Mouse (Mus musculus): ENCODE measurements around the gene Snx8. TPM values are rescaled to one million over a fixed set of nuclear protein-coding genes. Genes with fewer than 3 reads are reported as not detected.
A peak's percentile ranks its signal among the peaks of the same experiment; 100 is the strongest.

Snx8 gene
- total RNA-seq, 4 experiments from 2014 or later, result 7.9 to 11.0 (median 8.9) TPM

DNA sequence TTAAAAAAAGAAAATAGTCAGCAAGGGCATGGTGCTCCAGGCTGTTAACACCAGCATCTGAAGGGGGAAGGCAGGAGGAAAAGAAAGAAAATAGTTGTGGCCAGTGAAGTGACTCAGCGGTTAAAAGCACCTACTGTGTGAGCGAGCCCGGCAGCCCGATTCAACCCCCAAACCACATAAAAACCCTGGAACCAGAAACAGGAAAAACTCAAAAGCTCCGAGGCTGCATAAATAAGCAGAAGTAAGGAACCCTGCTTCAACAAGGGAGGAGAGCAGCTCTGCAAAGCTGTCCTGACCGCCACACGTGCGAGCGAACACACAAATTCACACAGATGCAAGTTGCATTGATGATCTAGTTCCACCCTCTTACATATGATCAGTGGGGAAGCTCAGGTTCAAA is 39.2 kb downstream of the Snx8 start:
- DNase-seq (ENCODE audit: low spot score in 2 of 2), result no peak

DNA sequence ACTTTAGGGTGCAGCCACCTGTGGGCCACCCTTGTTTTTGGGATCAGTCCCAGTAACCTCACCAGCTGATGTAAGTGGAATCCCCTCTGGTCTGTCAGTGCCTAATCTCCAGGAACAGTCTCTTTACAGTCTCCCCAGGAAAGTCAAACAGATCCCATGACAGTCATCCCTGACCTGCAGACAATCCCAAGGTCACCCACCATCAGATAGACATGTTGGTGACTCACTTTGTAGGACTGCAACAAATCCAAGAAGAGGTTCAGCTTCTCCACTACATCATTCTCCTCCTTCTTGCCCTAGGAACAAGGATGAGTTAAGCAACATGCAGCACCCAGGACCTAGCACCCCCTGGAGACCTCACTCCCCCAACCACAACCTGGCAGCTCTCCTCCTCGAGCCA is 43.0 kb downstream of the Snx8 start:
- DNase-seq (ENCODE audit: low spot score in 2 of 2), result no peak

- no peak for DNase-seq (ENCODE audit: low spot score in 2 of 2)
Measured at GRCm38 (mm10) chr5:140345244-140345643, 43.8 kb downstream of the Snx8 start.

- DNase-seq (ENCODE audit: low spot score in 2 of 2), result no peak
Measured at GRCm38 (mm10) chr5:140342880-140343279, 46.2 kb downstream of the Snx8 start.

- no peak for DNase-seq (ENCODE audit: low spot score in 2 of 2)
Measured at GRCm38 (mm10) chr5:140339836-140340235, 49.2 kb downstream of the Snx8 start.

DNA sequence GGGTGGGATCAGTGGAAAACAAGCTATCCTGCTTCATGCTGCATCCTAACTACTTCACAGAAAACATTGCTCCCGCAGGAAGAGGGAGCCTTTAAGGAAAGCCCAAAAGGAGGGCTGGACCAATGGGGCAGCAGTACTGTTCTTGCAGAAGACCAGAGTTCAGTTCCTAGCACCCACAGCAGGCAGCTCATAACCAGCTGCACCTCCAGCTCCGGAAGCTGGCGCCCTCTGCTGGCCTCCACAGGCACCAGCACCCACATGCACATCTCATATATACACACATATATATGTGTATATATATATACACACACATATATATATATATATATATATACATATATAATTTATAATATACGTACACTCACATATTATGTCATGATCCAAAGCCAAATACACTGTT is 50.3 kb downstream of the Snx8 start:
- DNase-seq (ENCODE audit: low spot score in 2 of 2), result no peak

- DNase-seq (ENCODE audit: low spot score in 2 of 2), result no peak
Measured at GRCm38 (mm10) chr5:140336680-140337079, 52.4 kb downstream of the Snx8 start.

DNA sequence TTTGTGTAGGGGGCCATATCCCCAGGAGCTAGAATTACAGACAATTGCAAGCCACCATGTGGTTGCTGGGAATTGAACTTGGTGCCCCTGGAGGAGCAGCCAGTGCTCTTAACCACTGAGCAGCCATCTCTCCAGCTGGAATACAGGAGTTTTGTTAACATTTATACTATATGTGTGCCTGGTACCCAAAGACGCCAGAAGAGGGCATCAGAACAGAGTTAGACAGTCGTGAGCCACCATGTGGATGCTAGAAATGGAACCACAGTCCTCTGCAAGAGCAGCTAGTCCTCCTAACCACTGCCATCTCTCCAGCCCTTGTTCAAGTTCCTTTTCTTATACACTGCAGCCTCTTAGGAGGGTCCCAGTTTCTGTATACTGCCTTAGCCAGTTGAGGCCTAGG is 55.4 kb downstream of the Snx8 start:
- DNase-seq (ENCODE audit: low spot score in 2 of 2), result no peak

GRCm38 (mm10) chr5:140332519-140332918 is 56.5 kb downstream of the Snx8 start:
- no peak for DNase-seq (ENCODE audit: low spot score in 2 of 2)

DNA sequence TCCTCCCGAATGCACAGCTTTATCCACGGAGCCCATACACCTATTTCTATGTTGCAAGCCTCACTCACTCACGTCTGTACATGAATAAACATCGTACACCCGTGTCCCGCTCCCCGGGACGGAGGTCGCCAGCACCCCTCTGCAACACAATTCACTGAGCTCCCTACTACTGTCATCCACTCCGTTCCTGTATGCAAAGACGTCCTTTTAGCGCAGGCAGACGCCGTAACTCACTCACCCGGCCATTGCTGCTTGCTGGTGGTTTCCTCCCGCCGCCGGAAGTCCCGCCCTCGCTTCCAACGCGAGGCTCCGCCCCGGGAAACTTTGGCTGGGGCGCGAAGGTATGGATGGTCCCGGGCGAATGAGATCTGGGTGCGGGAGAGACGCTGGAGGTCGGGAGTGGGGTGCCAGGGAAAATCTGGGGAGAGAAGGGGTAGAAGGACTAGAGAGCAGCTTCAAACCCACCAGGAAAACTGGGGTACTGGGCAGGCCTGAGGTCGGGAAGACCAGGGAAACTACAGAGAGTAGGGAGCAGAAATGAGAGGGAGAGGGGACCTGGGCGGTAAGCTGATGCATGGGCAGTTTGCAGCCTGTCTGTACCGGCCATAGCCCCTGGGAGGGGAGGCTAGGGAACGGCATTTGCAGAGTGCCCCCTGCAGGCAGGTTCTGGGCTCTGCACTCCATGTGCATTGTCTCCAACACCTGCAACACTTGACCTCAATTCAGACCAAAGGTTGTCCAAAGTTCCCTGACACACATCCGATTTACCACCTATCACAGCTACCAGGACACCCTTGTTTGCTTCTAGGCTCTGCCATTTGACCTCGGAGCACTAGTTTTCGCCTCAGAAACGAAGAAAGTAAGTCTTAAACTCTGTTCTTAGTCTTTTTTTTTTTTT is 57.2 kb downstream of the Snx8 start, which contains the start of gene Mrm2:
Gene Mrm2, minus strand, starts transcription at position 284 of the 898 bp plus-strand sequence.
- peak; percentile 59 to 71 for DNase-seq (ENCODE audit: low spot score in 2 of 2)

DNA sequence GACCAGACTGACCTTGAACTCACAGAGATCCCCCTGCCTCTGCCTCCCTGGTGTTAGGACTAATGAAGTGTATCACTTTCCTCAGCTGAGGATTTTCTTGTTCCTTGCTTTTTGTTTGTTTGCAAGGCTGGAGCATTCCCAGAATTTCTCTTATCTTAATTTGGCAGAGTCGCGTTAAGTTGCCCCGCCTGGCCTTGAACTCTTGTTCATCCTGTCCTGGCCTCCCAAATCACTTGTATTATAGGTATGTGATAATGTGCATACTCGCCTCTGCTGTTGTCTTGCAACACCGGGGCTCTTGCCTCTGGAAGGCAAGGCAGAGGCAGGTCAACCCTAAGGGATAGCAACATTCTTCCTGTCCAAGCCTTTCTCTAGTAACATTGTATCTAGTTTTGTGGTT is 65.0 kb downstream of the Snx8 start:
- no peak for DNase-seq (ENCODE audit: low spot score in 2 of 2)

DNA sequence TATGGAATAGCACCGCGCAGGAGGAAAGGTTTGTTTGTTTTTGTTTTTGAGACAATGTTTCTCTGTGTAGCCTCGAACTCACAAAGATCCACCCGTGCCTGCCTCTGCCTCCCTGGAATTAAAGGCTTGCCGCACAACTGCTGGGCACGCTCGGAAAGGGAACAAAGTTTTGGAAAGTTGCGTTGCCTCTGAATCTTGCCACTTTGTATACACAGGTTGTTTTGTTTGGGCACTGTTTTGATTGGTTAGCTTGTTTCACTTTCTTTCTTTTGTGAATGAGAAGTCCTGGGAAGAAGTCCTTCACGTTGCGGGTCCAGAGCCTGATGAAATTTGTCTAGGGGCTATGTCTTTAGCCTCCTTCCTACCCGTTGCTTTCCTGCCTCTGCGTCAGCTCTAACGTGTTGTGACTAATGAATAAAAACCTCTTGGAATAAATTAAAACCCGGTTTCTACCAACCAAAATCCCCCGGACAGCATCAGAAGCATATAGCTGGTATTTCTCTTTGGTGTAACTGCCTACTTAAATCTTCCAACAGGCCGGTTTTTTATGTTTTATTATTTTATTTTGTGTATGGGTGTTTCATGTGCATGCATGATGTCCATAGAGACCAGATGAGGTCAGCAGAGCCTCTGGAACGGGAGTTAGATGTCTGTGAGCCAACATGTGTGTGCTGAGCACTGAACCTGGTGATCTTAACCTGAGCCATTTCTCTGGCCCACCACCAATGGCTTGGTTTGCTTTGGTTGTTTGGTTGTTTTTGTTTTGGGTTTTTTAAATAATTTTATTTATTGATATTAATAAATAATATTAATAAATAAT is 67.1 kb downstream of the Snx8 start:
- DNase-seq (ENCODE audit: low spot score in 2 of 2), result no peak

GRCm38 (mm10) chr5:140321042-140321755 is 67.9 kb downstream of the Snx8 start, which contains the start of the genes Mad1l1 and Nudt1:
Gene Mad1l1, minus strand, starts transcription at chr5:140321552.
Gene Nudt1, plus strand, starts transcription at chr5:140321656.
- peak; percentile 90 to 92 for DNase-seq (ENCODE audit: low spot score in 2 of 2)

DNA sequence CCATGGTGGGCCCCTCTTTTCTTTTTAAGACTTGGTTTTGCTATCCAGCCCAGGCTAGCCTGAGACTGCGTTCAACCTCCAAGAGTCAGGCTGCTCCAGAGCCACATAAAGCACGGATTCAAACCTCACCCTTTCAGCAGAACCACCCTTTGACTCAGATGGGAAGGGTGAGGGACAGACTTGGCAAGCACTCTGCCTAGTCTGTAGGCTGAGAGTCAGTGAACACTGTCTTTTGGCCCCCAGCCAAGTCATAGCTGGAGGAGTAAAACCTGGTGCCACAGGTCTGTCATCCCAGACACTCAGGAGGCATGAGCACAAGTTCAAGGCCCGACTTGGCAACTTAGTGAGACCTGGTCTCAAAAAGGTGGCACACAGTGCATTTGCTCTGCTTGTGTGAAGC is 72.3 kb downstream of the Snx8 start:
- DNase-seq (ENCODE audit: low spot score in 2 of 2), result no peak

DNA sequence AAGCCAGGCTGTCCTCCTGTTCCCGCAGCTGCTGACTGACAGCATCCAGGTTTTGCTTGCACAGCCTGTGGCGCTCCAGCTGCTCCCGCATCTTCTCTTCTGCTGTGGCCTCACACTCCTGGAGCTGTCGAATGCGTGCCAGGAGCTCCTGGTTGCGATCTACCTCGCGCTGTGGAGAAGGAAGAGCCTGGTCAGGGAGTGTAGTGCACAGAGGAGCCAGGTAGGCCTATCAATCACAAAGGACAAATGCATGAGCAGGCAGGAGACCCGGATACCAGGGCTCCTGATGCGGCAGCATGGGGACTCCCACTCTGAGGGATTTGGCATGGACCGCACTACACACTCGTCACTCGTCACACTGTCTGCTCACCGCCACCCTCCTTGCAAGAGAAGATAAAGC is 81.5 kb downstream of the Snx8 start:
- DNase-seq (ENCODE audit: low spot score in 2 of 2), result no peak

DNA sequence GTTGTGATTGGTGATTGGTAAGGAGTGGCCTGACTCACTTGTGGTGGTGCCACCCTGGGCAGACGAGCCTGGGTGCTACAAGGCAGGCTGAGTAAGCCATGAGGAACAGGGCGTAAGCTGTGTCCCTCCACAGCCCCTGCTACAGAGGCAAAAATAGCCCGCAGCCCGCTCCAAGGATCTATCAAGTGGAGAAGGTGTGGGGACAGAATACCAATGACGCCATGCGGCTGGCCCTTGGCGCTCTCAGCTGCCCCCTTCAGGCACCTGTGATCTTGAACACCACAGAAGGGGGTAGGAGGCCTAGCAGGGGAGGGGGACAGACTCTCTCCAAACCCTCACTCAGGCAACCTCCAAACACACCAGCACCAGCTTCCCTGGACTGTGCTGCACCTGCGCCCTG is 83.0 kb downstream of the Snx8 start:
- peak in 1 of 2 experiments; percentile 28 for DNase-seq (ENCODE audit: low spot score in 2 of 2)

GRCm38 (mm10) chr5:140298291-140298690 is 90.8 kb downstream of the Snx8 start:
- DNase-seq (ENCODE audit: low spot score in 2 of 2), result no peak

GRCm38 (mm10) chr5:140292152-140292551 is 96.9 kb downstream of the Snx8 start:
- DNase-seq (ENCODE audit: low spot score in 2 of 2), result peak; percentile 11 to 51

Data from gastrocnemius, adult 8-10 months (tissue).